Mouse (Mus musculus): ENCODE data around the gene Nudcd3.

DNA sequence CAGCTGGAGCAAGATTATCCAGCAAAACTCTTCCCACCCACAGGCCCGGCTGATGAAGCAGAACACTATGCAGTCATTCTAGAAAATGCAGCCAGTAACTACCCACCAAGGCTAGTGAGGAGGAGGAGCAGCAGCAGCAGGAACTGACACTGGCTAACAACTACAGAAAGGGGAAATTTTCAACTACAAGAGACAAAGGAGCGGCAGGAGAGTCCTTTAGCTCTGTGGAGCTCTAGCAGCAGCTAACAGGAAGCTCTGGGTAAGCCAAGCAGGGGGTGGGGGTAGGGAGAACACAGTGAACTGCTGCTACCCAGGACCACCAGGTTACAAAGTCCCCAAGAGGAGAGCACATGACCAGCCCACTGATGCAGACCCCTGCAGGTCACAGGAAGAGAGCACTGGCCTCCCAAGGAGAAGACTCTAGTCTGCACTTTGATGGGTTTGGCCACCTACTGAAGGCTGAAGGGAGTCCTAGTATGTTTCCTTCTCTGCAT, 21.5 kb downstream of the Nudcd3 start:
- TF ChIP-seq EP300 (IDR thresholded peaks at IDR 0.05; ENCODE audit: low read depth) (no peak), CTCF (IDR thresholded peaks at IDR 0.05; ENCODE audit: low read depth) (no peak)

Measured in heart, postnatal 0 days (tissue).